Mouse (Mus musculus): Measurements from ENCODE around the gene Fhod1. TPM values are rescaled to one million over a fixed set of nuclear protein-coding genes. Genes with fewer than 3 reads are reported as not detected.
A peak's percentile ranks its signal among the peaks of the same experiment; 100 is the strongest.

The Fhod1 gene
- total RNA-seq, 2 experiments from 2014 or later: 2.3 to 5.0 TPM

DNA sequence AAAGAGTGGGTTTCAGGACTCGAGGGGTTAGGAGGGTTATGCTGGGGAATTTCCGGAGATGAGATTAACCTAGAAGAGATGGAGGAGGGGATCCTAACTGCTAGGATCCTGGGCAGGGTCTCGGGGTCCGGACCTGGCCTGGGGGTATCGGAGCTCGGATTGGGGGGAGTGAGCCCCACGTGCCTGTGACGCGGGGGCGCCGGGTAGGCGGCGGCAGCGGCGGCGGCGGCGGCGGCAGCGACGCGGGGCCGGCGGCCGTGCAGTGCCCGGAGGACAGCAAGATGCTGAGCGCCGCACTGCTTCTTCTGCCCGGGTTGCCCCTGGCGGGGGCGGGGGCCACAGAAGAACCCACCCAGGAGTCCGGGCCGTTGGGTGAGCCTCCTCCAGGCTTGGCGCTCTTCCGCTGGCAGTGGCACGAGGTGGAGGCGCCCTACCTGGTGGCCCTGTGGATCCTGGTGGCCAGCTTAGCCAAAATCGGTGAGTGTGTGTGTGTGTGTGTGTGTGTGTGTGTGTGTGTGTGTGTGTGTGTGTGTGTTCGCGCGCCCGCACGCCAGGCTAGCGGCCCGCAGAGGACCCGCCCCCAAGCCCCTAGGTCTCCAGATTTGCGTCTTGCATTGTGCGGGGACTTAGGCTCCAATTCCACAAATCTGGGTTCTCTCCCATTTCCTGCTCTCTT, 1.5 kb upstream of the Fhod1 start:
- ATAC-seq (replicated peaks; ENCODE audit: poor library complexity): no peak

DNA sequence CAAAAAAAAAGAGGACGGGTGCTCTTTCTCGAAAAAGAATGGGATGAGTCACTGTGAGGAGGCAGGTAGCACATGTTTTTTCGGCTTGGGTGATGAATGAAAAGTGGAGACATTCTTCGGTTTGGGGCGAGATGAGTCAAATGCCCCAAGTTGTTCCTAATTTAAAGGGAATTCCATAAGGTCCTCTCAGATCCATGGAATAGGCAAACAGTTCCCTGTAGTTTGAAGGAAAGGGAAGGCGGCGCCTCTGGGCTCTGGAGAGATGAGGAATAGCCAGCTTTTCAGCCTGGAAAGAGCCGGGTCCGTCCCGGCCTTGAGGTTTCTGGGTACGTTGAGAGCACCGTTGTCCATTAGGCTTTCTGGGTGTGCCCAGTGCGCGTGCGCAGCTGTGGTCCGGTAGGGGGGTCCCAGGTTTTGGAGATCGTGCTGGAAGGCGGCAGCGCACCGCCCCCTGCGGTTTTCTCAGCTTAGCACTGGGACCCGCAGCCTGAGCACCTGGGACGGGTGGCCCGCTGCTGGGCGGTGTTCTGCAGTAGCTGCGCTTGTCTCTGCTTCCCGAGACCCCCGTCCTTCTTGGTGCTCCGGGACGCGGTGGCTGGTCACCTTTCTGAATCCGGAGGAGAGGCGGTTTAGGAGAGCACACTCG, 820 bp upstream of the Fhod1 start, which contains the start of gene Slc9a5:
Gene Slc9a5, plus strand, starts transcription at position 394 of the 646 bp plus-strand sequence.
- ATAC-seq (replicated peaks; ENCODE audit: poor library complexity): no peak

DNA sequence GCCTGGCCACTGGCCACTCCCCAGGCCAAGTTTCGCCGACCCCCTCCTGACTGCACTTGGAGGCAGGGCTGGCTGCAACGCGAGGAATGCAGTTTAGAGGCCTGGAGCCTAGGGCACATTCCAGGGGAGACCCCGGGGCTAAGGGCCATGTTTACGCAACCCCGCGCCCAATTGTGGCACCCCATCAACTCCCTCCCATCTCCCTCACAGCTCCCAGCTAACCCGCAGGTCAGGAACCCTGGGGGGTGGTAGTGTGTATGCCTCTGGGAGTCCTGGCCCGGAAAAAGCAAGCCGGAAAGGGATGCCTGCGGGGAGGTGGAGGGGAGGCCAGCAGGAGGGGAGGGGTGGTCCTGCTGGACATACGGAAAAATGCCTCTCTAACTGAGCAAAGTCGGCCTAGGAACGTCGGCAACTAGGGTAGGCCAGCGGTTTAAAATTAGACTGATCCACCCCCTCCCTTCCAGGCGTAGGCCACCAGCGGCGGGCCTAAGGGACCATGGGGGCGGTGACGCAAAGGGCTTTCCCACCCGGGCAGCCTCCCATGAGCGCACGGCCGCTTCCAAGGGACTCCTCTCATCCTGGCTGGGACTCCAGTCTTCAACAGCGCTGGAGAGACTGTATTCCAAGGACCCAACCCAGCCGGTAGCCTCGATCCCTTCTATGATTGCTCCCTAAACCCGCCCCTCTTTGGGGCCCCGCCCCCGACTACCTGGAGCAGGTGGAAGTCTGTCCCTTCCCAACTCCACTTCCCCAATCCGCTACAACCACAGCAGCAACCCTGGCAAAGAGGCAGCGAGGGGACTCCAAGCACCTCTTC, 934 bp downstream of the Fhod1 start:
- no peak for ATAC-seq (replicated peaks; ENCODE audit: poor library complexity)

DNA sequence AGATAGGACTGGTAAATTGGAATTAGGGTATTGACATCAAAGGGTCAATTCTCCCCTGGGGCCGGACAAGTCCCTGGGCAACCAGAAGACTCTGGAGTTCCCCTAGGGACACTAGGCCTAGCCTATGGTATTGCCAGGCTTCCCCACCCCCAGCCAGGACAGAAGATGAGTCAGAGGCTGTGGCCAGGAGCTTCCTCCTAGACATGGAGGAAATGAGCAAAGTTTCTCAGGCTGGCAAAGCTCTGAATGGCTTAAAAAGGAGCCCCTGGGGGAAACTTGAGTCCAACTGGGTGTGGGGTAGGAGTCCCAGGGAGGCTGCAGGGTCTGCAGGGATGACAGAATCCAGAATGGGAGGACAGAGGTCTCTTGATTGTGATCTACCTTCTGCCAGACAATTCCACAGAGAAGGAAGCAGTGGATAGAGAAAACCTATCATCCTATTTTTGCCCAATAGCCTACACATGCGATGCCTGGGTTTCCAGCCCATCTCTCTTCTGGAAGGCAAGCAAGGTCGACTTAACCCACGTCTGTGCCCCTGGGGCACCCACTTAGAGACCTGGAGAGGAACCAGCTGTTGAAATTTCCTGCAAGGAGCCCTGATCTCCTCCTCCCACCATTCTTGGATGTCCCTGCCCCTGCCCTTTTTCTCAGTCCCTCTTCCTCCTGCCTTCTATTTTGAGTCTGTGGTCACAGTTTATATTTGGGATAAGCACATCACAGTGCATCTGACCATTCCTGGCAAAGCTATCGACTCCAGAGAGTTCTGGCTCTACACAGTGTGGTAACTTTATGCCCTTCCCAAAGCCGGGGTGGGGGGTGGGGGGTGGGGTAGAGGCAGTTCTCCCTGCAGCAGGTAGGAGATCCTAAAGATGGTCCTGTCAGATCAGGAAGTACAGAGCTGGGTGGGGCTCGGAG, 2.4 kb downstream of the Fhod1 start:
- peak; percentile 45 for ATAC-seq (replicated peaks; ENCODE audit: poor library complexity)

DNA sequence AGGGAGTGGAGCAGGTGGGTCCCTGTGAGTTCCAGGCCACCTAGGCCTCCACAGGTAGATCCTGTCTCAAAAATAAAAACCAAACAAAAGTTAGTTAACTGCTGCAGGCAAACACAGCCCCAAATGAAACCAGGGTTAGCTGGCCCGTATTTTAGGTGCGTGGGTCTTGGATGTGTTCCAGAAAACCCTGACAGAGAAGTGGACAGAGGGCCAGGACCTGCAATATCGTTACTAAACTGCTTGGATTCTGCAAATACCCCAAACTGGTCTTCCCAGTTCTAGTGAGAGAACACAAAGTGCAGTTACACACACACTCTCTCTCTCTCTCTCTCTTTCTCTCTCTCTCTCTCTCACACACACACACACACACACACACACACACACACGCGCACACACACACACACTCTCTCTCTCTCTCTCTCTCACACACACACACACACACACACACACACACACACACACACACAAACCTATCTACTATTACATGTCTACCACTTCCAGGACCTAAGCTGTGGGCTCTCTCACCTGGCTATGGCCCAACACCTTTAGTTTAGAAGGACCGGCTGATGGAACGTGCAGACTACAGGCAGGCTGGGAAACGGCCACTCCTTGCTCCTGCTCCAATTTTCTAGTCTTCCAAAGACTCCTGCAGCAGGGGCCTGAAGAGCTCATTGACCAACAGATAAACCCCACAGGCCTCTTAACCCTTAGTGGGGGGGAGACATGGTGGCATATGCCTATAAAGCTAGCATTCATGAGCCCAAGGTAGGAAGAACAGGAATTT, 3.8 kb downstream of the Fhod1 start:
- ATAC-seq (replicated peaks; ENCODE audit: poor library complexity): no peak

DNA sequence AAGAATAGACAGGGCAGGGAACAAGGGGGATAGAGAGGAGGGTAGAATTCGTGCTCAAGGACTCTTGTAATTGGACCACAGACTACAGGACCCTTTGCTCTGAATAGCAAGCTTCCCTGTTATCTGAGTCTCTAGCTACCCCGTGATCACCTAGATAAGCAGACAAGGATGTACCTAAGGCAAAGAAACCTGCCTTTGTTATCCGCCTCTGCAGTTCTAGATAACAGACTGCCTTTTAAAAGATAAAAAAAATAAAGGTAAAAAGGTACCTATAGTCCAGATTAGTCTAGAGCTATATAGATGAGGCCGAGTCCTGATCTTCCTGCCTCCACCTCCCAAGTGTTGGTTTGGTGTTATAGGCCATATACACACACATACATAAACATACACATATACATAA, 5.0 kb downstream of the Fhod1 start:
- ATAC-seq (replicated peaks; ENCODE audit: poor library complexity): no peak

DNA sequence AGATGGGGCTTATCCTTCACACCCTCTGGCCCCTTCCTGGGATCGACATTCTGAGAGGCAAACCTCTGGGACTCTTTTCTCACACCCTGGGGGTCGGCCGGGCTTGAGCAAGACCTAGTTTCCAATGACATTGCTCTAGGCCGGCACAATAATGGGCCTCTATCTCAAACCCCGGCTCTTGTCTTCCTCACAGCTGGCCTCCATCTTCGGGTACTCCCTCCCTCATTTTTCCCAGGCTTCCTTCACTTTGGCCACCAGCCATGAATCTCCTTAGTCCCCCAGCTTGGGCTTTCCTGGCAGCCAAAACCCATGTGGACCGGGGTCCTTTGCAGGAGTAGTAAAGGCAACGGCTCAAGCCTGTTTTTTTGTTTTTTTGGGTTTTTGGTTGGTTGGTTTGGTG, 6.4 kb downstream of the Fhod1 start:
- ATAC-seq (replicated peaks; ENCODE audit: poor library complexity): no peak

DNA sequence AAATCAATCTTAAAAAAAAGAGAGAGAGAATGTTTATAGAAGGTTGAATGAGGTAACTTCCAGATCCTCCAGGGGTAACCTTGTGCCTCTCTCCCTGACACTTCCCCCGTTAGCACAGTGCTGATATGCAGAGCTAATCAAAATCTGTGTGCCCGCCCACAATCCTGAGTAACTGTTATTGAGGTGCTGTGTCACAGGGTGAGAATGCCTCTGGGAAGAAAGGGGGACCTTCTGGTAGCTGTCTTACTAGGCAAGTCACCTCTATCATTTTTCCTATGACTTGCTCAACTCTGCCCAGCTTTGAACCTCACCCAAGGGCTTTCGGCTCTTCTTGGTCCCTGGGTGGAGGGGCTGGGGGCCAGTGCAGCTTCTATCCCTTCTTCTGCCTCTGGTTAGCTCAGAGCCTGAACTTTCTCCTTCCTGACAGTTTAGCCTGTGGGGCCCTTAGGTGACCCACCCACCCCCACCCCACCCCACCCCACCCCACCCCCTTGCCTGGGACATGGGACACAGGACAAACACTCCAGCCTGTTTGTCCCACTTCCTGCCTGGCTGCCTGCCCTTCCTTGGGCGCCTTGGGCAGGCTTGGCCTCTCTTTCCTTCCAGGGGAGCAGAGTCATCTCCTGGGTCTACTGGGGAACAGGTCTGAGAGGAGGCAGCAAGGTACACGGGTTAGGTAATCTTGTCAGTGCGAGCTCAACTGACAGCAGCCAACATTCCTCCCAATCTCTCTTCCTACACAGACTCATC, 7.7 kb downstream of the Fhod1 start:
- peak; percentile 72 for ATAC-seq (replicated peaks; ENCODE audit: poor library complexity)

DNA sequence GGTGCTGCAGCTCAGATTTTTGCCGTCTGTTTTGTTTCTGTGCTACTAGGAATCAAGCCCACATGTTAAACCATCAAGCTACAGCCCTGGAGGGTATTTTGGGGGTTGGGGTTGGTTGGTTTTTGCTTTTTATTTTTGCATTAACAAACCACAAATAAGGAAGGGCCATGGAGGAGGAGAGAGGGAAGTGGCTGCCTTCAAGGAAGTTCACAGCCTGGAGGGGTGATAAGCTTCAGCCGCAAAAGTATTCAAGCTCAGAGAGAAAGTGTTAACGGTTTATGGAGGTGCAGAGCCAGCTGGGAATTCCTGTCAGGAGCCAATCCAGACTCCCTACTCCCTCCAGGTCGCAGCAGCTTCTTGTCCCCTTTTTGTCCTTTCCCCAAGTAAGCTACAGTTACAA, 8.8 kb downstream of the Fhod1 start:
- peak; percentile 58; the same call in 1 of the 2 replicates for ATAC-seq (replicated peaks; ENCODE audit: poor library complexity)

DNA sequence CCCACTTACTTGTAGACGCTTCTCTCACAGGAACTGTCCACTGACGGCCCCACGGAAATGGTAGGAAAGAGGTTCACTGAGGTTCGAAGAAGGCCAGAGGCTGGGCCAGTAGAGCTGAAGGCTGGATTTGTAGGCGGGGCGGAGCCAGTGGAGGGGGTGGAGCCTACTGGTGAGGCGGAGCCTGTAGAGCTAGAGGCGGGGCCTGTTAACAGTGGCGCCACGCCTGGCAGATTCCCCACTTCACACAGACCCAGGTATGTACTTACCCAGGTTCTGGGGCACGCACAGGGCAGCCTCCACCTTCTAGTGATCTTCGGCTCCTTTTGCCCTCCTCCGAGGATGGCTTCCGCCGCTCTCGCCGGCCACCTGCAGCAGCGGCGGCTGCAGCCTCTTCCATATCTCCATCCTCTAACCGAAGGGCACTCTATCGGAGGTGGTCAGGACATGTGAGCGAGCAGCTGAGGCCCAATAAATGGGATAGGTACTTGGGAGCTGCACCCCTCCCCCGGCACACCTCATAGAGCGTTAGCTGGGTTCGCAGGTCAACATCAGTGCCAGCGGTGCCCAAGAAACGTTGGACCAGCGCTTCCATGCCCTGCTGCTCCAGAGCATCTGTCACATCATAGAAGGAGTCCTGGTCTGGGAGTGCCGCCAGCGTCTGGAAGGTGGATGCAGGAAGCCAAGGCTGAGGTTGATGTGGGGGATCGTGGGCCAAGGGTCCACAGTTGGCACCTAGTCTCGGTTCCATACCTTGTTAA, 11.2 kb downstream of the Fhod1 start:
- ATAC-seq (replicated peaks; ENCODE audit: poor library complexity): peak; percentile 32; the same call in 1 of the 2 replicates

DNA sequence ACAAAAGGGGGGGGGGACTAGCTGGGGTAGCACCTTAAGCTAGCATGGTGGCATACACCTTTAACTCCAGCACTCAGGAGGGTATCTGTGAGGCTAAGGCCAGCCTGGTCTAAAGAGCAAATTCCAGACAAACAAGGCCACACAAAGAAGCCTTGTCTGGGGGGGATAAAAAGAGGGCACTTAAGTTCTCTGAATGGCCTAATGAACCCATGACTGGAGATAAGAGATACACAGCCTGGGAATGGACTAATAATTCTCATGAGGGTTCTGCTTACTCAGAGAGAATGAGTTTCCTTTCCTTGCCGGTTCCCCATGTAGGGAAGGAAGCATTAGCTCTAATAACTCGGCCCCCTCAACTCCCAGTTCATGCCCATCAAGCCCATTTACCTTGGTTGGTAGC, 15.2 kb downstream of the Fhod1 start:
- ATAC-seq (replicated peaks; ENCODE audit: poor library complexity): no peak

DNA sequence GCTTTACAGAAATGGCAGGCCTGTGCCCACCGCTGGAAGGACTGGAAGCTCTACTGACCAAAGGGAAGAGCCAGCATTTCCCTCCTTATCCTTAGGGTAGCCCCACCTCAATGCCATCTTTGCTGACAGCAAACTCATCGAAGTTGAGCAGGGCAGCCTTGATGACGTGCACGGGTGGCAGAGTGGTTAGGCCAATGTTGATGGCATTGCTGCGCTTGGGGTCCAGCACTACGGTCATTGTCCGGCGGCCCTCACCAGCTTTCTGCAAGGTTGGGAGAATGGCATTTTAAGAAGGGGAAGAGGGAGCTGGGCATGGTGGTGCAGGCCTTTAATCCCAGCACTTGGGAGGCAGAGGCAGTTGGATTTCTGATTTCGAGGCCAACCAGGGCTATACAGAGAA, 15.8 kb downstream of the Fhod1 start:
- ATAC-seq (replicated peaks; ENCODE audit: poor library complexity): no peak

DNA sequence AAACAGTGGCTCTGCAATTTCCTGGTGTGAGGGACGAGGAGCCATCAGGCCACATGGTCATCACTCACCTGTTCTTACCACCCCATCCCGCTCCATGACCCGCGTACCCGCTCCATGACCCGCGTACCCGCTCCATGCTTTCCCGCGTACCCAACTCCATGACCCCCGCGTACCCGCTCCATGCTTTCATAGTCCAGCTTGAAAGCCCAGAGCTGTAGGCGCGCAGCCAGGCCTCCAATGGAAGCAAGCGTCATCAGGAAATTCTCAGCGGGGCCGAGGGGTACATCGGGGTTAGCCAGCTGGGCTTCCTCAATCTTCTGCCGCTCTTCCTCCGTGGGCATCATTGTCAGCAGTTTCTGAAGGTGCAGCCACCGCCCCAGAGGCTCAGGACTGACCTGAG, 16.3 kb downstream of the Fhod1 start:
- ATAC-seq (replicated peaks; ENCODE audit: poor library complexity): no peak

DNA sequence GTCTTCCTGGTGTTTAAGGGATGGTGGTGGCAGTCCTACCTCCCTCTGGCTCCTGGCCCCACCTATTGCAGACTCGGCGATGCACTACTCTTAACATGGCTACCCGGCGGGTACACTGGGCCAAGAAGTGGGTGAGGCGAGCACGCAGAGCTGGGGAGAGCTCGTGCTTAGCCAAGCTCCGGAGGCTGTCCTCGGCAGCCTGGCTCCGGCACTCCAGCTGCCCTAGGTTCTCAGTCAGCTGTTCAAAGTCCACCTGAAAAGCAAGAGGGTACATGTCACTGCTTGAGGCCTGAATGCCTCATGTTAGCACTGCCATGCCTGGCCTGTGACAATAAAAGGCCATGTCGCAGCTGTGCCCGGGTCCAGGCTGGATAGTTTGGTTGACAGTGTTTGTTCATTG, 17.4 kb downstream of the Fhod1 start:
- no peak for ATAC-seq (replicated peaks; ENCODE audit: poor library complexity)

DNA sequence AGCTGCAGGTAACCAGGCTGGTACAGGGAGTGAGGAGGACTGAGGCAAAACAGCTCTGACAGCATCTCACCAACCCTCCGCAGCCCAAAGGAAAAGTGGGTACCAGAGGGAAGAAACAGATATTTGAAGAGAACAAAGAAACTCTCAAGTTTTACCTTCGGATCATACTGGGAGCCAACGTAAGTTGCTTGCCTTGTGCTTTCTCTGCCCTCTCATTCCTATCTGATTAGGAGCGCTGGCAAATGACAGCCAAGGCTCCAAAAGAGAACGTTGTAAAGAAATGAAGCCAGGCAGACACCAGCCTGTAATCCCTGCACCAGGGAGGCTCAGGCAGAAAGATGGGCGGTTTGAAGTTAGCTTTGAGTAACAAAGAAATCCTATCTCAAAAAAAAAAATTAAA, 20.8 kb downstream of the Fhod1 start:
- no peak for ATAC-seq (replicated peaks; ENCODE audit: poor library complexity)

DNA sequence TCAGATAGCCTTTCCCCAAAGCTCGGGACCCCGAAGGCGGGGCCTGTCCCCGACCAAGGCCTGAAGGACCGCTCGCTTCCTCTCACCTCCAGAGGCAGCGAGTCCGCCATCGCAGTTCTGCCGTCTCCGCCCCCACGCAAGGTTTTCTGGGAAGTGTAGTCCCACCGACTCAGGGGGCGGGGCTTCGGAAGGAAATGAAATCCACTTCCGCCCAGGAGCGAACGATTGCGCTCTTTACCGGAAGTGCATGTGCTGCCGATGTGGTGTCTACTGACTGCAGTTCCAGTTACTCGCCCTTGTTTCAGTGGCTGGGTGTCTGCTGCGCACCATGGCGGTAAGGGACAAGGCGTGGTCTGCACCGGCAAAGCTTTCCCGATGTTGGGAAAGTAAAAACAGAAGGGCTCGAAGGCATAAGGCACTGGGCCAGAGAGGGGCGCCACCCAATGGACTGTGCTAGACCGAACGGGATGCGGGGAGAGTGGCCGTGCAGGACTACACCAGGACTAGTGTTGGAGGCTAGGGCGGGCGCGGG, 21.5 kb downstream of the Fhod1 start, which contains the start of the genes Lrrc29 and Tmem208:
Gene Lrrc29, minus strand, starts transcription at position 138 of the 532 bp plus-strand sequence.
Gene Tmem208, plus strand, starts transcription at position 214 of the 532 bp plus-strand sequence.
- ATAC-seq (replicated peaks; ENCODE audit: poor library complexity): peak; percentile 89

DNA sequence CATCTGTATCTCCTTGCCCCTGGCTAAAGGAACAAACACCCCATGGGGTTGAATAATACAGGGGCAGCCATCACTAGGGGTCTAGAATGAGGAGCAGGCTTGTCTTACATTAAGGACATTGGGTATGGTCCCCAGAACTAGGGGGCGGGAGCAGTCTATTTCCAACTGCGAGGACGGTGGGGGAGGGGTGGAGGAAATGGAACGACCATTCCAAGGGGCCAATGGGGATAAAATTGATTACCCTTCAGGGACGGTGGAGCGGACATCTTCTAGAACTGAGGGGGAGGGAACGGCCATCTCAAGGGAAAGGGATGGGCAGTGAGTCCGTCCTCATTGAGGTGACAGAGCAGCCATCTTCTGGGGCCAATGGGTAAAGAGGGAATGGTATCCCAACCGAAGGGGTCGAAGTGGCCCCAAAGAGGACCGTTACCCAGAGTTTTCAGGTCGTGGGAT, 22.1 kb downstream of the Fhod1 start:
- ATAC-seq (replicated peaks; ENCODE audit: poor library complexity): no peak; the same call in 1 of the 2 replicates

DNA sequence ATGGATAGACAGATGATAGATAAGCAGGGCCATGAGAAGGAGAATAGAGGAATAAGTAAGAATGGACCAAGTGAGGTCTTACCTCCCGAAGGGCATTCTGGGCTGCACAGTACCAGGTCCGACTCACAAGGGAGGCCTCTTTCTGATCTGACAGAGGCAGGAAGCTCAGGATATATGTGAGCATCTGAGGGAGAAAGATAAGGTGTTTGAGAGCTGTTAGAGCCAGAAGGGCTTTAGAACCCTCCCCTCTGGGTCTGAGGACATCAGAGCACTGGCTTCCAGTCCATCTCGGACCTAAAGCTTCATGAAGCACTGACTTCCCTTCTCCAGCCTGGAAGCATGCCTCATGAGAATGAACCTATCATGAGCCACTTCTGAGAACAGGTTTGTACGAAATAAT, 24.6 kb downstream of the Fhod1 start:
- ATAC-seq (replicated peaks; ENCODE audit: poor library complexity): peak; percentile 45

Measured in megakaryocyte progenitor cell, adult 5-6 weeks (primary cell).